In genomic region chrX:71424852-71425251, GRCm38 (mm10) we compare ENCODE assay signal across 8 mouse cellular contexts.
DNase-seq lines count a peak whose midpoint lies in the region; ATAC-seq lines count a peak whose summit lies in the region.
"Had no signal": no experiment of that assay in that cellular context is flagged by ENCODE, and none has a peak within 500 bp of the region (broad histone marks: within the 10 kb centered on the region; RNA-seq: fewer than 3 reads in every experiment).

No protein-coding gene starts in this region.

- H3K9ac ChIP-seq in kidney, embryonic 16.5 days (replicated peaks; ENCODE audit: low read length), result no peak overlapping the region
- H3K9ac ChIP-seq in neural tube, embryonic 13.5 days, result no peak overlapping the region
- H3K9ac ChIP-seq: neural tube, embryonic 12.5 days had no signal

- no peak overlapping the region for H3K4me2 ChIP-seq in kidney, embryonic 16.5 days (replicated peaks; ENCODE audit: low read depth, low read length)
- H3K4me2 ChIP-seq in neural tube, embryonic 13.5 days, result no peak overlapping the region
- H3K4me2 ChIP-seq: neural tube, embryonic 12.5 days had no signal

- ATAC-seq in kidney, embryonic 16.5 days (ENCODE audit: low FRiP score, low TSS enrichment), result no peak
- ATAC-seq in neural tube, embryonic 13.5 days (ENCODE audit: low read depth), result peak; percentile 51; the same call in 1 of the 2 replicates

- no peak overlapping the region for H3K27ac ChIP-seq in kidney, embryonic 16.5 days (ENCODE audit: low read length)
- H3K27ac ChIP-seq in neural tube, embryonic 13.5 days (replicated peaks), result no peak overlapping the region
- H3K27ac ChIP-seq: neural tube, embryonic 12.5 days had no signal

- WGBS in kidney, embryonic 16.5 days, result 77% methylated on average over 1 of the region's 1 CpGs
- WGBS in neural tube, embryonic 13.5 days, result 64% methylated on average over 1 of the region's 1 CpGs

- no peaks in the 10 kb centered on the region; the same call in 1 of the 2 replicates for H3K27me3 ChIP-seq in kidney, embryonic 16.5 days (ENCODE audit: insufficient read depth, low read length)
- H3K27me3 ChIP-seq in neural tube, embryonic 13.5 days, result no peaks in the 10 kb centered on the region
- H3K27me3 ChIP-seq: neural tube, embryonic 12.5 days had no signal

- DNase-seq in kidney, adult 9 months, result peak; percentile 21
- no peak for DNase-seq in neural tube, embryonic 10.5 days (ENCODE audit: extremely low spot score, low spot score)
- peak; percentile 22 for DNase-seq in brain, adult 2 months (ENCODE audit: low read depth, low spot score)
- peak; percentile 19 for DNase-seq in thymus, postnatal 4 days
- no peak for DNase-seq in frontal cortex, adult 2 months (ENCODE audit: extremely low spot score in 1 of 2, low spot score in 1 of 2)

- 0 out of 2 replicates have a peak, but pooled peaks cover 6% of the 10 kb centered on the region for H3K36me3 ChIP-seq in kidney, embryonic 16.5 days (ENCODE audit: insufficient read depth, low read length)
- H3K36me3 ChIP-seq in neural tube, embryonic 13.5 days, result 0 out of 2 replicates have a peak, but pooled peaks cover 3% of the 10 kb centered on the region
- H3K36me3 ChIP-seq: neural tube, embryonic 12.5 days had no signal

- H3K9me3 ChIP-seq in kidney, embryonic 16.5 days (ENCODE audit: low read length), result no peaks in the 10 kb centered on the region
- no peaks in the 10 kb centered on the region for H3K9me3 ChIP-seq in neural tube, embryonic 13.5 days
- H3K9me3 ChIP-seq: neural tube, embryonic 12.5 days had no signal

- no peaks in the 10 kb centered on the region for H3K4me1 ChIP-seq in kidney, embryonic 16.5 days (ENCODE audit: insufficient read depth, low read length)
- 0 out of 2 replicates have a peak, but pooled peaks cover 3% of the 10 kb centered on the region for H3K4me1 ChIP-seq in neural tube, embryonic 13.5 days (replicated peaks)
- H3K4me1 ChIP-seq: neural tube, embryonic 12.5 days had no signal

- H3K4me3 ChIP-seq in kidney, embryonic 16.5 days (ENCODE audit: low read length), result no peak overlapping the region
- H3K4me3 ChIP-seq in neural tube, embryonic 13.5 days, result no peak overlapping the region
- H3K4me3 ChIP-seq: neural tube, embryonic 12.5 days had no signal

Comparison
In these comparisons a context has a peak if more than half of its experiments do, and no peak if none do; other contexts are left out.
1. DNase-seq: peak in kidney, adult 9 months (single experiment), brain, adult 2 months (single experiment) and thymus, postnatal 4 days (single experiment); none in neural tube, embryonic 10.5 days (single experiment) and frontal cortex, adult 2 months (0 of 2).